Mouse (Mus musculus): ENCODE results near the gene Polr1d. TPM values are rescaled to one million over a fixed set of nuclear protein-coding genes. Genes with fewer than 3 reads are reported as not detected.

Polr1d gene
- 10 to 100 TPM; 72.9 to 79.5 TPM for total RNA-seq (2021)
- long read RNA-seq, experiment 1, transcript Polr1d-201 (2 exons, 1,196 nt), result minor isoform, 24 of 51 reads
- long read RNA-seq, experiment 1, transcript Polr1d-202 (3 exons, 1,137 nt), result major isoform, 25 of 51 reads
- long read RNA-seq, experiment 1, partial matches to known transcripts, result 0 of 51 reads
- long read RNA-seq, experiment 1, other reads (novel, unspliced or antisense), result 2 of 51 reads
- long read RNA-seq, experiment 2, transcript Polr1d-201 (2 exons, 1,196 nt), result major isoform, 28 of 44 reads
- long read RNA-seq, experiment 2, transcript Polr1d-202 (3 exons, 1,137 nt), result minor isoform, 14 of 44 reads
- long read RNA-seq, experiment 2, partial matches to known transcripts, result 0 of 44 reads
- long read RNA-seq, experiment 2, other reads (novel, unspliced or antisense), result 2 of 44 reads

DNA sequence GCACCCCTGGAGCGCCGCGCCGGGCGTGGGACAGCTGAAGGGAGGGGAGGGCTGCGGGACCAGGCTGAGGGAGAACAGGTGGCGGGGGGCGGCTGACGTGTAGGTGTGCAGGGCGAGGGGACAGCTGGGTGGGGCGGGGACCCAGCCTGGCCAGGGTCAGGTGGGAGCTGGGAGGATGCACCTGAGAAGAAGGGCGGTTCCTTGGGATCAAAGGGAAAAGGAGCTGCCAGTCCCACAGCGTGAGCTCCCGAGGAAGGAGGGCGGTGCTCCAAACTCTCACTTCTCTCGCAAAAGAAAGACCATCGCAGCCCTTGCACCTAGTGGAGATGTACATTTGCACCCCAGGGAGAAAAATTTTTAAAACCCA, at the start of gene Polr1d:
TSS of gene Polr1d (plus strand) at position 252 of the 367 bp plus-strand sequence.
- DNase-seq (ENCODE audit: low spot score in 2 of 2), result peak in 1 of 2 experiments; percentile 25

DNA sequence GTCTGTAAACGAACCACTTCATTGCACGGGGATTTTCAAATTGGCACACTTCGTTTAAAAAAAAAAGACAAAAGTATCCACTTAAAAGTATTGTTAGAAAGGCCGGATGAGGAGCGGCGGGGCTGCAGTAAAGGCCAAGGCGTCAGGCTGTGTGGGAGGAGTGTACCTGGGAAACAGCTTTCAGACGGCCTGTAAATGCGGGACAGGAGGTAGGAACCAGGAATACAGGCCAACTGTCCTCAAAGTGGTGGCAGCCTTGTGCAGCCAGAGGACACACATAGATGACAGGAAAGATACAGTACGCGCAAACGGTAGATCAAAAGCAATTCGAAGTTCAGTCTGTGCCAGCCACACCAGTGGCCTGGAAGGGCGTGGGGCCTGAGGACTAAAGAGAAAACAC, 45.6 kb upstream of the Polr1d start:
- no peak for DNase-seq (ENCODE audit: low spot score in 2 of 2)
- intact Hi-C loops (cut with DNase I), result no loop called here

More for the DNA sequence above, at the start of gene Polr1d:
- intact Hi-C loops (cut with DNase I), result loop anchor here (5.0 kb wide), 2 partner anchors 89 to 114 kb away; partner anchors contain the start of gene Mtif3

DNA sequence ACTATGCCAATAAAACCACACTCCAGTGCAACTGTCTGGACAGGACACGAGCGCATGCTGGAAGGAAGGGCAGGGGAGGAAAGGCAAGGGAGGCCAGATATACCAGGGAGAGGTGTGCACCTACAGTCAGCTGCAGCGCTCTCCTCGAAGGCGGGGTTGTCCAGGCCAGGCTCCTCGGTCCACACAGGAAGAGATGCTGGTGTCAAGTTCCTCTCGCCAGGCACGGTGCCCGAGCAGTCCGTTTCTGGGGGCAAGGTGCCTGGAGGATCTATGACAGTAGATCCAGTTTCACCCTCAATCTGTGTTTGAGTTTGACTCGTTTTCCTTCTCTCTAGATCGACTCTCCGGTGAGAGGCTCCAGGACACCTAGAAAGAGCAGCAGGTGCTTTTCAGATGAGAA, 43.7 kb upstream of the Polr1d start:
- intact Hi-C loops (cut with DNase I), result no loop called here

DNA sequence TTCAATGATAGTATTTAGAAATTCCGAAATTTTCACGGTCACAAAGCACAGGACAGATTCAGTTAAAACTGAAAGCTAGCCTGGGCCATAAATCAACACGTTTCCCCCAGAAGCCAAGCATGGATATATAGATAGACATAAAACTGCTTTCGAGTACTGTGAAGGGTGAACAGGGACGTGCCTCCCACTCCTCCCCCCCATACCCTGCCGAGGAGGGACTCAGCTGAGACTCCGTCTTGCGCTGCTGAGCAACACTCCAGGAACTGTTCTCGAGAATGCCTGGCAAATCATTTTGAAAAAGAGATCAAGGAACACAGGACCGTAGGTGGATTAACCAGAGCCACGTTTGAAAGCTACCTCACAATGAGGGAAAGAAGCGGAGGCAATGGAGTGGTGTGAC, 42.6 kb upstream of the Polr1d start:
- intact Hi-C loops (cut with DNase I), result no loop called here
- DNase-seq (ENCODE audit: low spot score in 2 of 2), result no peak

More for the DNA sequence above, 43.7 kb upstream of the Polr1d start:
- DNase-seq (ENCODE audit: low spot score in 2 of 2), result no peak

DNA sequence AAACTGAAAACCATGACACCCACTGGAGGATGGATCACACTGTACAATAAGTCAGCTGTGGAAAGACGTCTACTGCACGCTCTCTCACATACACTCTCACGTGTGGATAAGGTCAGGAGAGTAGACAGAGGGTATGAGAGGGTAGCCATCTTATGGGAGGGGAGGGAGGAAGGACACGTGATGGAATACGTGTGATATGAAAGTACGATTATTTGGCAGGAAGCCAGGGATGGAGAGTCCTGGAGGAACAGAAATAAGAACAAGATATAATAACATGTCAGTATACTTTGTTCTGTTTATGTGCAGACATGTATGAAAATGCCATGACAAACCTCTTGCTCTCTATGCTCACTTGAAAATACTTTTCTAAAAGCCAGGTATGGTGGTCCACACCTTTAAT, 41.5 kb upstream of the Polr1d start:
- intact Hi-C loops (cut with DNase I), result no loop called here
- no peak for DNase-seq (ENCODE audit: low spot score in 2 of 2)

DNA sequence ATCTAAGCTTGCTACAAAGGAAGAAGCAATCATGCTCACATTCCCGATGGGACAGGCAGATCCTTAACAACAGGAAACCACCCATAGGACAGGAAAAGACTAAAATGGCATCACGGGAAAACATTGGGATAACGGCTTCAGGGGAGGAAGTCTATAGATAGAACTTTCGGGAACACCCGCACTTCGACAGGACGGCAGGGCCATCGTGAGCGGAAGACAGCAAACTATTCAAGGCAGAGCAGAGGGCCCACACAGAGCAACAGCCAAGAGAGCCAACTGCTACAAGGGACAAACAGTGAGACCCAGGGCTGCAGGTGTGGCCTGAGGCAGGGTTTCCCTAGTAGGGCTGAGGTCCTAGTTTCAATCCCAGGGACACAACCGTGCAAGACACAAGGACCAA, 40.8 kb upstream of the Polr1d start:
- no peak for DNase-seq (ENCODE audit: low spot score in 2 of 2)
- intact Hi-C loops (cut with DNase I), result no loop called here

DNA sequence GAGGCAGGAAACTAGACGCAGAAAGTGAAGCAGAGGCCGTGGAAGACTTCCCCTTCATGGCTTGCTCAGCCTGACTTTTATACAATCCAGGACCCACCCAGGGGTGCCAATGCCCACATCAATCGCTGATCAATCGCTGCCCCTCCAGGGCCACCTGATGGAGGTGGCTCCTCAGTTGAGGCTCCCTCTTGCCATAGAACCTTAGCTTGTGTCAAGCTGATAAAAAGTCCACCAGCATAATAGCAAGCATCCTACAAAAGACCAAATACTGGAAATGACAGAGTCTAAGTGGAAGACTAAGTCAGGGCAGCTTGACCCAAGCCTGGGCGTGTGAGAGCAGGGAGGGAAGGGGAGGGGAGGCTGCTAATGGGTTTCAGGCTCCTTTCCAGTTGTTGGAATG, 40.2 kb upstream of the Polr1d start:
- no peak for DNase-seq (ENCODE audit: low spot score in 2 of 2)
- intact Hi-C loops (cut with DNase I), result no loop called here

DNA sequence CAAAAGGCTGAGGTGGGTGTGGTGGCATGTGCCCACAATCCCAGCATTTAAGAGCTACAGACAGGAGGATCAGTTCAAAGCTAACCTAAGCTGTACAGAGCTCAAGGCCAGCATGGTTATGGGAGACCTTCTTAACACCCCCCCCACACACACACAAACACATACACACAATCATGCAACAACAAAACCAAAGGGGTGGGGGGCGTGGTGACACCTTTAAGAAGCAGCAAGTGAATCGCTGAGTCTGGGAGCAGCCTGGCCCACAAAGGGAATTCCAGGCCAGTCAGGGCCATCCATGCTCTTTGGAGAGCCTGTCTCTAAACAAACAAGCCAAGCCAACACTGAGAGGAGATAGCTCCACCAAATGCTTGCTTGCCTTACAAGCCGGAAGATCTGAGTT, 39.2 kb upstream of the Polr1d start:
- intact Hi-C loops (cut with DNase I), result no loop called here
- no peak for DNase-seq (ENCODE audit: low spot score in 2 of 2)

DNA sequence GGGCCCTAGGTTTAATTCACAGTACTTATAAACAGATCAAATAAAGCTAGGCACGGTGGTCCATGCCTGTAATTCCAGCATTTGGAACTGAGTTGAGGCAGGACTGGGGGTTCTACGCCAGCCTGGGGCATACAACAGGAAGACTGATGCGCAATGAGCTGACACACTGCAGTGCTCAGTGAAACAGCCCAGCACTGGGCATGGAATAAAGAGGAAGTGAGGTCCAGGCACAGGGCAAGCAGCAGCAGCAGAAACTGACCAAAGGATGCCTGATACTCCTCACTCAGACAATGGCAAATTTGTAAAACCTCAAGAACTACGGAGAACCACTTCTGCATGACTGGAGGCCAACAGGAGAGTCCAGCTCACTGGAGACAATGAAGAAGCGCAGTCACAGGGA, 37.5 kb upstream of the Polr1d start:
- no peak for DNase-seq (ENCODE audit: low spot score in 2 of 2)
- intact Hi-C loops (cut with DNase I), result no loop called here

DNA sequence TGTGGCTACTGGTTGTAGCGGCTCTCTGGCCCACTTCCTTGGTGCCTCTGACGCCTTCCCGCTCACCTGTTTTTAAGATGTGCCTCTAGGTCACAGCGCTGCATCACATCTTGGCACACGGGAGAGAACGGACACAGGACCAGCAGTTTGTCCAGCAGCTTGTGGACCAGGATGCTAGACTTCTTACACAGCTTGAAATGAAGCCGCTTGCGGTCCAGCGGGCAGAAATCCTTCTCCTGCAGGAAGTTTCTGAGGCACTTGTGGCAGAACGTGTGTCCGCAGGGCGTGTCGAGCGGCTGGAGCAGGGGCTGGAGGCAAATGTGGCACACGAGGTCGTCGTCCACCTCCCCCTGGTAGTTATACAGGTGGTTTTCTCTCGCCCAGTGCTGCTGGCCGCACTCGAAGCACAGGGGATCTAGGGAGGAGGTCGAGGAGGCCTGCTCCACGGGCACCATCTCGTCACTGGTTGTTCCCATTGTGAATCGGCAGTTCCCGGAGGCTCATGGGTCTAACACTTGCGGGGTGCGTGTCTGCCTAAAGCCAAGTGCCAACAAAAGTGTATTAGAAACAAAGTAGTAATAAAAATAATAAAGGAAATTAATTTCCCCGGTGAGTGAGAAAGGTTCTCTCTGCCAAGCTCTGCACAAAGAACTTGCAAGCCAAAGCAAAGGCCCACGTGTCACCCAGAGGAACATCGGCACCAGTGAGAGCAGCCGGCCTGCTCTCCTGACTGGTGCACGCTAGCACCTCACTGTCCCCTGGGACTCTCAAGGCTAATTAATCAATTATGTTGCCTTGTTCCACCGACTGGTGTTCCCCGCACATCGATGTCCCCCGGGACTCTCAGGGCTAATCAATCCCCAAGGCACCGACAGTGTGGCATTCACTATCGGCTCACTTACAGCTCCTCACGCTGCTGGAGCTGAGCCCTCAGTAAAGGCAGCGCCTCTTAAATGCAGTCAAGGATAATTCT, 34.6 kb upstream of the Polr1d start:
- no peak for DNase-seq (ENCODE audit: low spot score in 2 of 2)
- intact Hi-C loops (cut with DNase I), result no loop called here

DNA sequence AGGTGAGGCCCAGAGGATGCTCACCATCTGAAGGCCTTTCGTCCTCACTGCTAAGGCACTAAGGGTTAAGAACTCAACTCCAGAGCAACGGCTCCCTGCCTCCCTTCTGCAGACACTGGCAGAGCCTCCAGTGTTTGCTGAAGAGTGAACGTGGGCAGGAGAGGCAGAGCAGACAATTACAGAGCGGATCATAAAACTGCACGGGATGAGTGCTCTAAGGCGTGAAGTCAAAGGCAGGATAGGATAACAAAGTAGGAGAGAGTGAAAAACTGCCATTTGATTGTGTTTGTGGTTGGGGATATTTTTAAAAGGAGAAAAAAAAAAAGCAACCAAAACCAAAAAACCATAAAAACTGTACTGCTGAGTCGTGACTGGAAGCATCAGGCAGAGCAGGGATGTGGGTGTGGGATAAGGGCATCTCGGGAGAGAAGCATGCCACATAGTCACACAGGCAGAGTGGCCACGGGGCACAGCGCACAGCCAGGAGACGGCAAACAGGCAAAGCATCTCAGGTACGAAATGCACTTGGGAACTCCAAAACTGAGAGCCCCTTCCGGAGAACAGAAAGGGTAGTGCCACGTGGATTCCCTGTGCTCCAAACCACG, 33.5 kb upstream of the Polr1d start:
- DNase-seq (ENCODE audit: low spot score in 2 of 2), result peak in 1 of 2 experiments; percentile 55
- intact Hi-C loops (cut with DNase I), result no loop called here

DNA sequence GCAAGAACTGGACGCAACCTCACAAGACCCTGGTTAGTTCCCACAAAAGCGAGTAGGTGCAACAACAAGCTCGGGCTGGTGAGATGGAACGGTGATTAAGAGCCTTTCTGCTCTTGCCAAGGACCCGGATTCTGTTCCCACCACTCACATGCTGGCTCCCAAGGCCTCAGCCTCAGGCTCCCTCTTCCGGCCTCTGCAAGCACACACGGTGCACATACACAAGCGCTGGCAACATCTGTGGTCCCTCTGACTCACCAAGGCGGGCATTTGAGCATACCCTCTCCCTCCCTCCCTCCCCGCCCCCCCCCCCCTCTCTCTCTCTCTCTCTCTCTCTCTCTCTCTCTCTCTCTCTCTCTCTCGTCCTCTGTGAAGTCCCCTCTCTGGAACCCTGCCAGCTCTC, 31.5 kb upstream of the Polr1d start:
- DNase-seq (ENCODE audit: low spot score in 2 of 2), result no peak
- intact Hi-C loops (cut with DNase I), result no loop called here

DNA sequence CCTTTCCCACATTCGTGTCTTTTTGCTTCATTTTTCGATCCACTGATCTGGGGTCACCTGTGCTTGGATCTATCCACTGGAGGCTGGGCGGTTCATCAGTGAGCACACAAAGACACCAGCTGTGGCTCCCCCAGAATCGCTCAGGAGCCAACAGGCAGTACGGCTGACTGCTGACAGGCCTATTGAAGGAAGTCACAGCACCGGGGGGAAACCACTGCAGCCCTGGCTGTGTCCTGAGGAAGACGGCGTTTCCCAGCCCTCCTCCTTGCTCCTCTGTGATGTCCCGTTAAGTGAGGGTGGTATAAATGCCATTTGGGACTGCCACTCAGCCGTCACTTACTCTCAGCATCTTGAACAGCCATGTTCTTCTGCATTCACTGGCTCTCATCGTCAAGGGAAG, 30.9 kb upstream of the Polr1d start:
- DNase-seq (ENCODE audit: low spot score in 2 of 2), result no peak
- intact Hi-C loops (cut with DNase I), result no loop called here

DNA sequence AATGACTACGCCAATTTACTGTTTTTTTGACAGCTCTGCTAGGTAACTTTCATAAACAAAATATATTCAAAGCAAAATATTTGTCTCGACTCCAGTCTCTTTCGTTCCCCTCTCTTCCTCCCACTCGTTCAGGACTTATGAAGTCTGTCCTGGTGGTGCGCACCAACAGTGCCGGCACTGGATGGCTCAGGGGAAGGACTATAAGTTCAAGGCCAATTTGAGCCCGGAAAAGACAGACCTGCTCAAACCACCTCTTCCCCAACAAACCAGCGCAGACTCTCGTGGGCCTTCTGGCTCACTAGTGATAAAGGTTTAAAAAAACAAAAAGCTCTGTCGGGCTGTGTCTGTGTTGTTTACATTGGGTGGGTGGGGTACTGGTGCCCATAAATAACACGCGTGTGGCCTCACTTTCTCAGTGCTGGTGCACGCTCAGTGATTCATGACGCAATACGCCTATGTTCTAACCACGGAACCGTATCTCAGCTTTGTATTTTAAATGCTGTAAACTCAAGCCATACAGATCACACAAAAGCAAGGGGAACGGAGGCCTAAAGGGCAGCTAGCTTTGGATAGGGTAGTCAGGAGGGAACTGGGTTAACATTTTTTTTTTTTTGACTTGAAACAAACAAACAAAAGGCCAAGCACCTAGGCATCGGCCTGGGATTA, 27.2 kb upstream of the Polr1d start:
- DNase-seq (ENCODE audit: low spot score in 2 of 2), result no peak
- intact Hi-C loops (cut with DNase I), result no loop called here

DNA sequence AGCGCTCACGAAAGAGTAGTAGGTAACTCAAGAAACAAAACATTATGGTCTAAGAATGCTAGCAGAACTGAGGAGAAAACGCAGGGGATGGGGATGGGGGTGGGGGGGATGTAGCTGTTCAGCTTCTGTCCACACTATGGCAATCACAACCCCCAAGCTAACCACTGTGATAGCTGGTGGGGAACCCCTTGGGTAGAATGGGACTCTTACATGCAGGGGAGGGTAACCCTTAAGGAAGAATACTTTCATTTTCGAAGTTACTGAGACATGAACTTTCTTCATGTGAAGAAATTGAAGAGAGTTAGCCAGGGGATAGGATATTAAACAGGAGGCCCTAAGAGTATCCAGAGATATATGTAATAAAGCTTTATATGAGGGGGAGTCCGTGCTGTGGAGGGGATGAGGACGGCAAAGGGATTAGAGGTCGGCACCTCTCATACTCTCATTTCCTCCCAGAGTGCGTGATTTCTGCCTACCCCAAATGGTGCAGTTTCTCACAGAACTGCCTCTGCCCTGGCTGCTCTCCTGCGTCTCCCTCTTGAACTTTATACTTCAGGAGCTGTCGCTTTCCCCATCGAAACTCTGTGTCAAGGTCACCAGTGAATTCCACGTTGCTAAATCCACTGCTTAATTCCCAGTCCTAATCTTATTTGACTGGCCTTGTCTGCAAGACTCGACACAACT, 25.9 kb upstream of the Polr1d start:
- intact Hi-C loops (cut with DNase I), result no loop called here
- DNase-seq (ENCODE audit: low spot score in 2 of 2), result no peak

DNA sequence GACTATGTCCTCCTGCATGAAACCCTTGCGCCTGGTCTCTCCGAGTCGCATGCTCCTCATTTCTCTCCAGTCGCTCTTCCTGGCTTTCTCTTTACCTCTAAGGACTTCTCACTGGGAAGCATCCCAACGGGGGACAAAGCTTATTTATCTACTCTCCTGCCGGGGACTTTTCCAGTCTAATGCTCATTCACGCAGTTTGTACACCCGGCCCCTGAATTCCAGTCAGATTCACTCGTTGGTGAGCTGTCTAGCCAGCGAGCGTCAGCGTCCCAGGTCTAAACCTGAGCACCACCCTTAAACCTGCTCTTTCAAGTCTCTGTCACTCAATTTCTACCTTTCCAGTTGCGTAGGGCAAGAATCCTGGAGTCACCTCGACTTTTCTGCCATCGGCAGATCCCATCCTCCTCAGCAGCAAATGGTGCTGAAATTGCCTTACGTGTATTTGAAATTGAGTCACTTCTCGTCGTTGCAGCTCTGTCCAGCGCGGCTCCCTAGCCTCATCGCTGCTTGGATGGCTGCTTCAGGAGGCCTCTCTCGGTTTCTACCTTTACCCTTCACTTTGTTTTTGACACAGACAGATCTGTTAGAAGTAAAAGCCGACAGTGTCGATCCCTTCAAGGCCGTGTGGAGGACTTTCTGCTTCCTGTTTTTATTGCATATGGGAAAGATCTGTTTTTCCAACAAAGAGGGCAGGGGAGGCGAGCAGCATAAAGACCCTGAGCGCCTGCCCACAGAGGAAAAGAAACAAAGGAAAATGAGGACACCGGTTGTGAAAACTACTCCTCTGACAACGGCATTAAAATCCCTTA, 25.1 kb upstream of the Polr1d start:
- DNase-seq (ENCODE audit: low spot score in 2 of 2), result no peak
- intact Hi-C loops (cut with DNase I), result no loop called here

DNA sequence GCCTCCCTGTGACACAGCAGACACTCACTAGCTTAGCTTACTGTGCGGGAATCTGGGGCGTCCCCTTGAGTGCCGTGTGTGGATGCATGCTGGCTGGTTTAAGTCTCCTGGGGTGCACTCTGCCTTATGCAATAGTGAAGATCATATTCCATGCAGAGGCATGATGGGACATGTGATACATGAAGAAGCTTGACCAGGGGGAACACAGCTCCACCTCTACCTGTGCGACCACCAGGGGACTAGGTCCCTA, 24.6 kb upstream of the Polr1d start:
- intact Hi-C loops (cut with DNase I), result no loop called here
- DNase-seq (ENCODE audit: low spot score in 2 of 2), result no peak

DNA sequence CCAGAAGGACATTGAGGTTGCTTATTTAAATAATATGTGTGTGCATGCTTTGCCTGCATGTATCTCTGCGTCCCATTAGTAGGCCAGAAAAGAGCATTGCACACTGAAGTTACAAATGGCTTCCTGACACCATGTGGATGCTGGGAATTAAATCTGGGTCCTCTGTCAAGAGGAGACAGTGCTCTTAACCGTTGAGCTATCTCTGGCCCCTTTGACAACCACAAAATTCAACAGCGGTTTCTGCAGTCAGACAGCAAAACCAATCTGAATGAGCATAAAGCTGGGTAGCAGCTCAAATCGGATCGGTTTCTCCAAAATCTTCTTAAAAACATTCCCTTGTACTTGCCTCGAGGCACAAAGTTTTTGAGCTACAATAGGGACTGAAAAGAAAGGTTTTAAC, 23.8 kb upstream of the Polr1d start:
- intact Hi-C loops (cut with DNase I), result no loop called here
- no peak for DNase-seq (ENCODE audit: low spot score in 2 of 2)

DNA sequence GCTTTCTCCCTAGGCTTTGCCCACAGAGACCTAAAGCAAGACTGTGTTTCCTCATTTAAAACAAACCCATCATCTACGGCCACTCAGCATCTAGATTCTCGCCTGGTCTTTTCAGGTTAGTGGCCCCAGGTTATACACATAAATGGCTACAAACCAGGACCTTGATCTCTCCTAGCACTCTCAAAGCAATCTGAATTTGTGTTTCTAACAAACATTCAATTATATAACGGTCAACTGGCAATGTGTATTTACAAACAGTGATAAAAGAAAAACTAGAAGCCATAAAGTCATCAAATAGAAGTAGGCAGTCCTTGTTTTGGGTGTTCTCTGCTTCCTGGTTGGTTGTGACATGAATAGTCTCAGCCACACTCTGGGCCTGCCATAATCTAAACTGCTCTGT, 23.4 kb upstream of the Polr1d start:
- DNase-seq (ENCODE audit: low spot score in 2 of 2), result no peak
- intact Hi-C loops (cut with DNase I), result no loop called here
